Mouse (Mus musculus): Measurements from ENCODE around the gene Gpatch4. TPM values are rescaled to one million over a fixed set of nuclear protein-coding genes. Genes with fewer than 3 reads are reported as not detected.

Gene Gpatch4
- polyA plus RNA-seq, 1 experiment from 2014 or later, result 32.8 TPM

DNA sequence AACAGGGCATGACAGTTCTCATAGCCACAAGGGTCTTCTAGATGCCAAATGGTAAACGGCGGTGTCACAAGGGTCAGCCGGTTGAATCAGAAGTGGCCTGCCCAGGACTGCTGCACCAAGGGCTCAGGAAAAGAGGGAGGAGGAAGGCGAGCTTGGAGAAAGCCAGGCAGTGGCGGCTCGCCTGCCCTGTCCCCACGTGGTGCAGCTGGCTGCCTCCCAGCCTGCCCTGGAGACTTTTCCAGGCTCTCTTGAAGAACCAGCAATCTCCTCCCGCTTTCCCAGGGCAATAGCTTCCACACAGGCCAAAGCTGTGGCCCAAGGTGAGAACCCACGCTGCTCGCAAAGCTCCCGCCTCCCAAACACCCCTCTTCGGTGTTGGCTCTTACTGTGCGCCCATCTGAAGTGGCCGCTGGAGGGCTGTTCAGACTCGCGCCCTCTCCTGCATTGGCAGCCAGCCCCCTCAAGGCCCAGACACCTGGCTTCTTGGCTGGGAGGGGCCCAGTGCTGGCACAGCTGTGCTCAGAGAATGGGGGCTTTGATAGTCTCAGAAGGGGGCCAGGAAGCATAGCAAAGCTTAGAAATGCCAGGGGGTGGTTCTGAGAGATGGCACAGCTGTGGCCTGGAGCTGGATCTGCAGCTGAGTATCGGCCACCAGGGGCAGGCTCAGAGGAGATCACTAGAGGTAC lies 40.5 kb upstream of the Gpatch4 start:
- in situ Hi-C loops (cut with MboI; ENCODE audit: low pct_unique_long_range_greater_than_20kb), result no loop called here
- no peak for ATAC-seq
- DNase-seq (ENCODE audit: low read depth, low spot score), result no peak
- CTCF ChIA-PET, result interaction anchor here (1.4 to 2.4 kb wide), 2 partner anchors 16 to 66 kb away, joined by 3 to 9 read pairs; no protein-coding TSS in a partner anchor
- TF ChIP-seq CTCF (IDR thresholded peaks at IDR 0.05), result no peak
- POLR2A ChIA-PET, result no interaction called here
- H3K27me3 ChIP-seq, result peaks cover 59% of the 10 kb centered on the region

DNA sequence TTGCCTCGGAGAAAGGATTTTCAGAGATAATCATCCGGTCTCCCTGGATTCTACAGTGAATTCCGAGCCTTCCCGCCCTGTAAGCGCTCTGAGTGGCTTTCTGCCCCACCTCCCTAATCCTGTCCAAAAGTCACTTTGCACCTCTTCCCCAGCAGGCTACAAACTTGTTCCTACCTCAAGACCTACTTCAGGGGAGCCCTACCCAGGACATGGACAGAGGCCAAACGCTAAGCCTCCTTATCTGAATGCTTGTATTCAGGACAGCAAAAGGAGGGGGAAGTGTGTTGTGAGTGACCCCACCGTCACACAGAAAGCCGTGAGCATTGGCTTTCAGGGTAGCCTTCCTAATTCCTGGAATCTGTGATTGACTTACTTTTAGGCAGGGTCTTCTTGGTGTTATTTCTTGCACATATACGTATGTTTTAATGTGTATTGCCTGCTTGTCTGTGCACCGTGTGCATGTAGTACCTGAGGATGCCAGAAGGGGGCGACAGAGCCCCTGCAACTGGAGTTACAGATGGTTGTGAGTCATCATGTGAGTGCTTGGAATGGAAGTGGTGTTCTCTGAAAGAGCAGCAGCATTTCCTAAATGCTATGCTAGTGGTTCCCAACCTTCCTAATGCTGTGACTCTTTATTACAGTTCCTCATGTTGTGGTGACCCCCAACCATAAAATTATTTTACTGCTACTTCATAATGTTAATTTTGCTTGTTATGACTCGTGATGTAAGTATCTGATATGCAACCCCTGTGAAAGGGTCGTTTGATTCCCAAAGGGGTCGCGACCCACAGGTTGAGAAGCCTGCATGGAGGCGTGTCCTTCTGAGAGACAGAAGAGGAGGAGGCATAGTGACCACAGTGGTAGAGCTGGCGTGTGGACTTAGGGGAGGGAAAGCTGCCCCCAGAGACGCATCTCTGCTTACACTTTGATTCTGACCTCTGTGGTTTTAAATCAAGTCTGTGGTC lies 36.8 kb upstream of the Gpatch4 start:
- CTCF ChIA-PET, result interaction anchor here (0.9 to 5.7 kb wide), 4 partner anchors 20 to 76 kb away, joined by 3 to 67 read pairs (median 3); partner anchors contain the start of gene Iqgap3
- peaks cover 34% of the 10 kb centered on the region for H3K27me3 ChIP-seq
- in situ Hi-C loops (cut with MboI; ENCODE audit: low pct_unique_long_range_greater_than_20kb), result no loop called here
- POLR2A ChIA-PET, result no interaction called here
- DNase-seq (ENCODE audit: low read depth, low spot score), result no peak
- no peak for TF ChIP-seq CTCF (IDR thresholded peaks at IDR 0.05)
- ATAC-seq, result no peak

DNA sequence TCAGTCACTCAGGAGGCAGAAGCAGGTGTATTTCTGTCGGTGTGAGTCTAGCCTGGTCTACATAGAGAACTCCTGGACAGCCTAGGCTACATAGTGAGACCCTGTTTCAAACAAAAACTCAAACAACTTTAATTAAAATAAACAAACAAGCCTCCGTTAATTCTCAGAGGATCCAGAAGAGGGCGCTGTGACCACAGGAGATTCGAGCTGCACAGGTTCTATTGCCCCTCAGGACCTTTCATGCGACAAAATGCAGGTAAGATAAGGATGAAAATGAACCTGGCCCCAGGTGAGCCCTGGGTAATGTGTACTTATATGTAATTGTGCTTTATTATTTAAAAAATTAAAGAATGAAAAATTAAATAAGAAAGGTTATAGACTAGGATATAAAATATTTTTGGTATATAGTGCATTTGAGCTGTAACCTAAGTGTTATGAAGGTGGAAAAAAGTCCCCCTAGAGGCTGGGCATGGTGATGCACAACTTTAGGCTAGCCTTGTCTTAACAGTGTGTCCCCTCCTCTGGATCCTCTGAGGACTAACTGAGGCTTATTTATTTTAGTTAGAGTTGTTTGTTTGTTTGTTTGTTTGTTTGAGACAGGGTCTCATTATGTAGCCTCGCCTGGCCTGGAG lies 32.2 kb upstream of the Gpatch4 start:
- POLR2A ChIA-PET, result interaction anchor here (0.6 kb wide), 1 partner anchor 199 kb away, joined by 3 read pairs; no protein-coding TSS in a partner anchor
- TF ChIP-seq CTCF (IDR thresholded peaks at IDR 0.05), result peak; percentile 88
- DNase-seq (ENCODE audit: low read depth, low spot score), result no peak
- in situ Hi-C loops (cut with MboI; ENCODE audit: low pct_unique_long_range_greater_than_20kb), result loop anchor here (10.0 kb wide), 1 partner anchor 54 kb away; no protein-coding TSS in a partner anchor
- no peak for ATAC-seq
- H3K27me3 ChIP-seq, result peaks cover 30% of the 10 kb centered on the region
- CTCF ChIA-PET, result interaction anchor here (0.6 to 5.7 kb wide), 16 partner anchors 10 to 194 kb away, joined by 3 to 67 read pairs (median 4); partner anchors contain the start of genes Bcan and Mef2d

DNA sequence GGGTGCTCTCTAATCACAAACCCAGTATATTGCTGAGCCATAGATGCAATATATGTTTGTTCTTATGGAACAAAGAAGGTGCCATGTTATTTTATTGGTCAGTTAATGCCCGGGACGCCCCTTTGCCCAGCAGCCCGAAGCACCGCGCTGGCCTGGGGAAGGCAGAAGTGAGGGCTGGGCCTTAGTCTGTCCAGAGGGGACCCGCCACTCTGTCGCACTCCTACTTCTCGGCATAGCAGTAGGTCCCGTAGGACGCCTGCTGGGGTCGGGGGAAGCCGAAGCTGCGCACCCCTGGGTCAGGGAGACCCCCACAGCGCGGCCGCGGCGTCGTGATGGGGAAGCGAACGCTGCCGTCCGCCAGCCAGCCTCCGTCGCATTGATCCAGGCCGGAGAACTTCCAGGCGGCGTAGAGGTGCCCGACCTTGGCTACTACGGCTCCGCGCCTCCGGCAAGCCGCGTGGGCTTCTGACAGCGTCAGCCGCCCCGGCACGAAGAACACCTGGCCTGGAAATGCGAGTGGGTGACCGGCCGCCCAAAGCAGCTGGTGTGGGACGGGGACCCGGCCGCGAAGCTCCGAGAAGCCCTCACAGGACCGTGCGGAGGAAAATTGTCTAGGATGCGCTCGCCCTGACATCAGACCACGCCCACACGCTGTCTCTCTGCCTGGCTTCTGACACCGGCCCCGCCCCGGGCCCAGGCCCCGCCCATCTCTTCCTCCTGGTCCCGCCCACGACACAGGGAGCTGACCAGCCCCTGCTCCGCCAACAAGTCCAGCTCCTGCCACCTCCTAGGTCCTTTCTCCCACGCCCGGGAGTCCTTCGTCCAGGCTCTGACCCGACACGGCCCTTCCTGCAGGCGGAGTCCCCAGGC lies 20.4 kb upstream of the Gpatch4 start:
- ChIA-PET POLR2A (no interaction called here), CTCF (interaction anchor here (0.8 to 4.1 kb wide), 2 partner anchors 12 to 52 kb away, joined by 3 to 25 read pairs; partner anchors contain the start of gene Nes)
- ATAC-seq, result peak; percentile 95
- no peak for TF ChIP-seq CTCF (IDR thresholded peaks at IDR 0.05)
- in situ Hi-C loops (cut with MboI; ENCODE audit: low pct_unique_long_range_greater_than_20kb), result no loop called here
- peaks cover 75% of the 10 kb centered on the region for H3K27me3 ChIP-seq
- DNase-seq (ENCODE audit: low read depth, low spot score), result peak; percentile 47

DNA sequence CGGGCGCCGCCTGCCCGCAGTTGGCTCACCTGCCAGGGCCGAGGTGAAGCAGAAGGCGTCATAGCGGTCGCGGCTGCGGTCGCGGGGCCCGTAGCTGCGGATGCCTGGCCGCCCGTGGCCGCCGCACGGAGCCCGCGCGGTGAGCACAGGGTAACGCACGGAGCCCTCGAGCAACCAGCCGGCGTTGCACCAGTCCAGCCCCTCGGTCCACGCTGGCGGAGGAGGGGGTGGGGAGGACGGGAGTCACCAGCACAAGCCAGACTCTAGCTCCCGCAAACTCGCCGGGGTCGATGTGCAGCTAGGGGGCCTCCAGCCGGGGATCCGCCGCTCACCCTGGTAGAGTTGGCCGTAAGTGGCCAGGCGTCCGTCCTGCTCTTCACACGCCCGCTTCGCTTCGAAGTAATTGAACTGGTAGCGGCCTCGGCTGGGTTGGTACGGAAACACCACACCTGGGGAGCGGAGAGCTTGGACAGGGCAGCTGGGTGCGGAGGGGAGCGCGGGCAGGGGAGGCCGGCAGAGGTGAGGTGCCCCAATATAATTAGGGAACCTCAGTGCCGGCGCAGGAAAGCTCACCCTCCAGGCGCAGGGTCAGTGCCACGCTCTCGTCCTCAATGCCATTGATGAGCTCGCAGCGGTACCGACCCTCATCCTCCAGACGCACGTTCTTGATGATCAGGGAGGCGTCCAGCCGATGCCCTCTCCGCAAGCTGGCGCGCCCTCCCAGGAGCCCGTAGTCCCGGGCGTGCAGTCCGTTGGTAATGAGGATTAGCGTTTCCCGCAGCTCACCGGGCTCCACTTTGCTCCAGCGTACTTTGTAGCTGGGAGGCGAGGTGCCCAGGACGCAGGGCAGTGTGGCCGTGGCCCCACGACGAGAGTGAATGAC lies 19.5 kb upstream of the Gpatch4 start:
- peaks cover 68% of the 10 kb centered on the region for H3K27me3 ChIP-seq
- in situ Hi-C loops (cut with MboI; ENCODE audit: low pct_unique_long_range_greater_than_20kb), result no loop called here
- CTCF ChIA-PET, result interaction anchor here (0.8 to 4.1 kb wide), 4 partner anchors 9 to 52 kb away, joined by 3 to 25 read pairs (median 3); partner anchors contain the start of gene Nes
- no peak for TF ChIP-seq CTCF (IDR thresholded peaks at IDR 0.05)
- POLR2A ChIA-PET, result interaction anchor here (0.5 to 0.6 kb wide), 2 partner anchors 14 to 73 kb away, joined by 3 read pairs; no protein-coding TSS in a partner anchor
- DNase-seq (ENCODE audit: low read depth, low spot score), result no peak
- no peak for ATAC-seq

DNA sequence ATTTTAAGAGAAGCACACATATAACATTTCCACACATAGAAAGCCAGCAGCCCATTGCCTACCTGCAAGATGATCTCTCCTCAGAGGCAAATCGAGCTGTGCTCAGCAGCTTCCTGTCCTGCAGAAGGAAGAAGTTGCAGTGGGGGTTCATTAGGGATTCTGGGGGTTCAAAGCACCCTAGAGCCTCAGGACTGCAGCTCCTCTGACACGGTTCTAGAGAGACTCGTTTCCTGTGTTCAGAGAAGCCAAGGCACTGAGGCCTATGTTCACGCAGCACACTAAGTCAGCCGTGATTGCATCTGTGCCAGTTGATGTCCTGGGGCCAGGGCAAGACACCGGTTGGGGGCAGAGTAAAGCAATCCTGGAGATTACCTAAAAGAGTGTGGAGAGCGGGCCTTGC lies 16.1 kb upstream of the Gpatch4 start:
- ATAC-seq (no peak), DNase-seq (ENCODE audit: low read depth, low spot score) (no peak)
- in situ Hi-C loops (cut with MboI; ENCODE audit: low pct_unique_long_range_greater_than_20kb), result no loop called here
- CTCF ChIA-PET, result interaction anchor here (0.8 to 1.5 kb wide), 7 partner anchors 16 to 216 kb away, joined by 3 to 5 read pairs (median 4); partner anchors contain the start of gene Gpatch4
- POLR2A ChIA-PET, result no interaction called here
- no peak for TF ChIP-seq CTCF (IDR thresholded peaks at IDR 0.05)
- H3K27me3 ChIP-seq, result peaks cover 45% of the 10 kb centered on the region

DNA sequence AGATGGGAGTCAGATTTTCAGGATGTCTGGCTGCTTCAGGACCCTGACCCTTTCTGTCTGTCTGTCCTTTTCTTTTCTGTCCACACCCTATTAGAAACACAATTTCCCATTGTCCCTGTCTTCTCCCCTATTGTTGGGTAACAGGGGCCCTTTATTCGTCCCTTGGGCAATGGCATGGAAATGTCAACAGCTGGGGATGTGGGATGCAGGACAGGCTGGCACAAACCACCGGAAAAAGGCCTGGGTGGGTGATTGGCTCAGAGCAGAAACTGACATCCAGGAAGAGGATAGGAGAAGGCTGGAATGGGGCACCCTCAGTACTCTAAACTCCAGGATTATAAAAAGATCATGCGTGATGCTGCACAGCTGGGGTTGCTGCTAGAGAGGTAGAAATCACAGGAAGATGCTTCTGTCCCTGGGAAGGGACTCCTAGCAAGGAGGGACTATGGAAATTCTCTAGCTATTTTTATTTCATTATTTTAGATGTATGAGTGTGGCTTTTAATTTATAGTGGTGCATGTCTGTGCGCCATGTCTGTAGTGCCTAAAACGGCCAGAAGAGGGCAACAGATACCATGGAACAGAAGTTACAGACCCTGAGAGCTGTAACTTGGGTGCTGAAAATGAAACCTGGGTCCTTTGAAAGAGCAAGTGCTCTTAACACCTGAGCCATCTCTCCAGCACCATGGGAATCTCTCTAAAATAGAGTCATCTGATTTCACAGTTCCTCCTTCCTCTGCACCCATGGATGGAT lies 15.3 kb upstream of the Gpatch4 start, which contains the start of gene Hapln2:
Gene Hapln2 (minus strand): TSS at position 150 of the 753 bp plus-strand sequence.
- in situ Hi-C loops (cut with MboI; ENCODE audit: low pct_unique_long_range_greater_than_20kb), result no loop called here
- ATAC-seq (no peak), DNase-seq (ENCODE audit: low read depth, low spot score) (no peak)
- peaks cover 37% of the 10 kb centered on the region for H3K27me3 ChIP-seq
- POLR2A ChIA-PET, result no interaction called here
- CTCF ChIA-PET, result interaction anchor here (0.9 to 1.8 kb wide), 9 partner anchors 9 to 58 kb away, joined by 3 to 5 read pairs (median 3); partner anchors contain the start of gene Gpatch4
- TF ChIP-seq CTCF (IDR thresholded peaks at IDR 0.05), result no peak

All from Patski (cell line).